Mouse (Mus musculus) sigmoid colon, adult 10 weeks (tissue): ENCODE results near the gene Ube2j1. TPM values are rescaled to one million over a fixed set of nuclear protein-coding genes. Genes with fewer than 3 reads are reported as not detected.

ENCODE experiments used
- polyA plus RNA-seq: library from polyadenylated mRNA; stranded (reverse); fragments of 350-450 nt; fragmentation: Illumina TruSeq; extraction: RNeasy Lipid Tissue Mini Kit (QIAGEN cat#74804); gene quantifications from one replicate; pipeline ENCODE4 v1.2.3, GENCODE M21; 2014; ENCODE audit warnings: low read depth, low replicate concordance

Ube2j1 gene
- polyA plus RNA-seq, result 103 TPM

GRCm38 (mm10) chr4:33031195-33031960 is at the start of gene Ube2j1:
Gene Ube2j1 (plus strand): TSS chr4:33031416.

DNA sequence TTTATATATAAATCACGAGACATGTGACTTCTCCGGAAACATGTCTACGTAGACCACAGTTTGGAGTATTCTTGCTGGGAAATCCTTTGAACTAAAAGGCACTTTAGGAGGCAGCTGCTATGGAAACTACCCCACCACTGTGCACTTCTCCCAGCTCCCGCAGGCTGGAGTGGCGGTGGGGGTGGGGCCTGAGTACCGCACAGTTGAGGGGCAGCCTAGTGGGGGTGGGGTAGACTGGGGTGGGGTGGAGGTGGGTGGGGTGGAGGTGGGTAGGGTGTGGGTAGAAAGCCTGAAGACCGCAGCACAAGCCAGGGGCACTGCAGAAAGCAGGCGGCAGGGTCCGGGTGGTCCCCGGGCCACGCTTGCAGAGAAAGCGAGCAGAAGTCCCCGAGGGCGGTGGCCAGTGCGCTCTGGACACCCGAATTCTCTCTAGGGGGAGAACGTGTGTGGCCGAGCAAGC is 48.5 kb upstream of the Ube2j1 start, which contains the start of gene Rragd:
Gene Rragd (plus strand): TSS at position 322 of the 460 bp plus-strand sequence.

DNA sequence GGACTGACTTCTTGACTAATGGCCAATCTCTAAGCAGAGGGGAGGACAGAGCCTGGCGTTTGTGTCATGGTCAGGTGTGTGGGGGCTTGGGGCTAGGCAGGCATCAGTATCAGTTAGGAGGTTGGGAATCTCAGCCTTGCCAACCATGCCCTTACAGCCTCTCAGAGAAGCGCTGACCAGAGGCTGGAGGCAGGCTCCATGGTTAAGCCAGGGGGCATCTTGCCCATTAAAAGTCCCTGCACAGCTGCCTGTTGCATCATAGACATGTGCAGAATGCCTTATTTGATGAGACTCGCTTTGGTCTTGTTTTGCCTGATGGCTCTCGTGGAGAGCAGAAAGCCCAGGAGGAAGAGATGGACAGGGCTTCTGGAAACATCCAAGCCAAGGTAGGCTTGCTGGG is 31.8 kb downstream of the Ube2j1 start, which contains the start of gene Gabrr2:
Gene Gabrr2 (plus strand): TSS at position 19 of the 400 bp plus-strand sequence.

Other genes with a start within 250 kb of the Ube2j1 start
- gene Lyrm2, start 231.2 kb upstream of the Ube2j1 start, polyA plus RNA-seq, result 76.0 TPM
- gene Ankrd6, start 80.6 kb upstream of the Ube2j1 start, polyA plus RNA-seq, result 2.7 TPM
- gene Rragd, start 48.4 kb upstream of the Ube2j1 start, polyA plus RNA-seq, result 2.5 TPM
- gene Gabrr2, start 31.6 kb downstream of the Ube2j1 start, polyA plus RNA-seq, result 0.22 TPM
- not detected for gene Gabrr1, start 101.1 kb downstream of the Ube2j1 start, polyA plus RNA-seq
- 1.8 TPM for gene Pm20d2, start 158.3 kb downstream of the Ube2j1 start, polyA plus RNA-seq
- gene Srsf12, start 177.6 kb downstream of the Ube2j1 start, polyA plus RNA-seq, result 1.0 TPM